Mouse (Mus musculus) cortical plate, adult 2 months (tissue): ENCODE measurements at regions not wholly inside any gene's neighbourhood (a gene's known extent, or its start where the extent isn't known, plus 50 kb on each side); places are given as distances from the start of the nearest gene placed in this dataset.

ENCODE experiments used
- CTCF ChIP-seq: fragments of 200-500 bp; IDR thresholded peaks from 2 replicates; pipeline ENCODE4 v1.5.1; 2011; ENCODE audit warnings: mild to moderate bottlenecking, control low read depth, low read length; ENCODE audit not compliant: insufficient read depth; ENCODE audit errors: extremely low read depth
- POLR2A ChIP-seq: fragments of 200-500 bp; IDR thresholded peaks from 2 replicates; pipeline ENCODE4 v1.6.1; 2011; ENCODE audit warnings: mild to moderate bottlenecking, low read length, control low read depth; ENCODE audit not compliant: insufficient read depth; ENCODE audit errors: extremely low read depth

- TF ChIP-seq CTCF, result no peak
- no peak for TF ChIP-seq POLR2A
Measured at GRCm38 (mm10) chr13:102640171-102640570, 53.2 kb upstream of the Cd180 start.
